Mouse (Mus musculus) fat pad, adult 2 months (tissue): ENCODE measurements at regions not wholly inside any gene's neighbourhood (a gene's known extent, or its start where the extent isn't known, plus 50 kb on each side); places are given as distances from the start of the nearest gene placed in this dataset.

ENCODE experiments used
- DNase-seq: peaks from one replicate; pipeline ENCODE4 v3.0.0-alpha.2; 2011; ENCODE audit warnings: low read depth, low spot score; ENCODE audit errors: extremely low read depth

GRCm38 (mm10) chr15:38351701-38352100, 926.3 kb downstream of the 4930447A16Rik start:
- no peak for DNase-seq

DNA sequence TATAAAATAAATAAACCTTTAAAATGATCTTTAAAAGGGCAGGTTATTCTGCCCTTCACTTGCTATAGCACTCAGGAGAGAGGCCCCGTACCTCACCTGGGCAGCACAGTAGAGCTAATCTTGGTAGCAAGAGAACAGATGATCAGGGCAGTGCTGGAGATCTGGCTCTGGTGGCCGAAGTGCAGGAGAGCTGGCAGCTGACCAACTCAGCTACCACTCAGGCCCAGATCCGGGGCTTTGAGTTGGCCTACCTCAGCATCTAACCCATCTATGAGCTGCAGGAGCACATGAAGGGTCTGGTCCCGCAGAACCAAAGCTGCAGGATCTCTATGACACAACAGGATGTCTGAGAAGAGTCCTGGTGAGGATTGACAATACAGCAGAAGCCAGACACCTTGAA, 928.0 kb downstream of the 4930447A16Rik start:
- no peak for DNase-seq

- DNase-seq, result no peak
These were observed 933.7 kb downstream of the 4930447A16Rik start for GRCm38 (mm10) chr15:38359053-38359452.

DNA sequence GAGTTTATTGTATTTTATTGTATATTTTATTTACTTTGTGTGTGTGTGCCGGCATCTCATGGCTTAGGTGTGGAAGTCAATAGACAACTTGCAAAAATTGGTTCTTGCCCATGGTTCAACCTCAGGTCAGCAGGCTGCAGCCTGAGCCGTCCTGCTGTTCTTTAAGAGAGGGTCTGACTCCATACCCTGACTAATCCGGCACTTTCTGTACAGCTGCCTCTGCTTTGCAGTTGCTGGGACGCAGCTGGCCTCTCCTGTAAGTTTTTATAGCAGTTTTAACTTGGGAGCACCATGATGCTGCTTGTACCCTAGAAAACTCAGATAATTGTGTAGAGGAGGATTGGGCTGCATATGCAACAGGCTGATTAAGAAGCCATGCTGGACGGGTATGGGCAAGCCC, 938.2 kb downstream of the 4930447A16Rik start:
- no peak for DNase-seq

DNA sequence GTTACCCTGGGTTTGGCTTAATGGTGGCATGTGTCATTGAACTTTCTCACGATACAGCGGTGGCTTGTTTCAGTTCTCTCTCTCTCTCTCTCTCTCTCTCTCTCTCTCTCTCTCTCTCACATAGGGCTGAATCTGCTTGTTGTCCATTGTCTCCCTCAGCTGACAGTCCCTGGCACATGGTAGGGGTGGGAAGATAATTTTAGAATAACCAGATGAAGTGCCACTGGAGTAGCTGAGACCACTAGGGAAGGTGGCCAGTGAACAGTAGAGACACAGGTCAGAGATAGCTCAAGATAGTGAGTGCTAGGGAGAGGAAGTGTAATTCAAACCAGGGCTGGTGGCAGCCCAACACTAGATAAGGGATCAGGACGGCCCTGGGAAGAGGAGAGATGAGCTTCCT, 938.7 kb downstream of the 4930447A16Rik start:
- no peak for DNase-seq

GRCm38 (mm10) chr15:38367643-38368042, 942.3 kb downstream of the 4930447A16Rik start:
- DNase-seq, result peak; percentile 93

DNA sequence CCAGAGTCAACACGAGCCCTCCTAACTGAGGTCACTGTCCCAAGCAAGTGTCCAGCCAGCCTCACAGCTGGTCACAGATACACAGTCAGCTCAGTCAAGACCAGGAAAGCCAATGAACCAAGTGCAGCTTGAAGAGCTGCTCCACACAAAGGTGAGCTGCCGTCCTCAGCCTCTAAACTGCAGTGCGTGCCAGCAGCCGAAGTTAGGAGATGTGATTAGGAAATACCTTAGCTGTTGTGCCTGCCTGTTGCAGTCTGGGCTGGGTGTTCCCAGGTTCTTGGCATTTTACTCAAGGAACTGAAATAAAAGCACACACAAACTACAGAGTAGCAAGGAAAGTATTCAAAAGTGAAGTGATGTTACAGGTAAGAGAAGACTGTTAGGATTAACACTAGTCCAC, 942.9 kb downstream of the 4930447A16Rik start:
- DNase-seq, result no peak

DNA sequence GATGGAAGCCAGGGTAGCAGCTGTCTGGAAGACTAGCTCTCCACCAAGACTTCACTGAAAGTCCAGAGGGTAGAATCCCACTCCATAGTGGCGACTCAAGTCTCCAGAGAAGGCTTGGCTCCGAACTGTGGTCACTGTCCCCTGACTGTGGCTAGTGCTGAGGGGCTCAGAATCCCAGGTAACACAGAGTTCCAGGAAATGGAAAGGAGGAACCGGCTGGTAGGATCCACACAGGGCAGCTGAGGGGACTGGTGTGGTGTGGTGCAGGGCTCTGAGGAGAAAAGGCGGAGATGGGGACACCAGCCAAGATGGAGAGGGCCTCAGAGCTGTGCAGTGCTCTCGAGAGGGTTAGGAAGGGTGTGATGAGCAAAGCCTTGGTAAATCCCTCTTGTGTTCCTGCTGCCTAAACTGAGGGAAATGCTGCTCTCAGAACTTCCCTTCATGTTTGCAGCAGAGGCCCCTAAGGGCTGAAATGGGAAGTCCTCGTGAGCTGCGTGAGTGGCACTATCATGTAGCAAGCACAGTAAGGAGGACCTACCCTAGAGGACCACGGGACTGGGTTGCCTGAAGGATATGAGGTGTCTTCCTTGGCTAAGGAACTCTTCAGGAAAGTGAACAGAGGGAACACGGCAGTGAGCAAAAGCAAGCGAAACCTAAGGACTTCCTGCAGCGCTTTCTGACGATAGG, 946.2 kb downstream of the 4930447A16Rik start:
- DNase-seq, result no peak

DNA sequence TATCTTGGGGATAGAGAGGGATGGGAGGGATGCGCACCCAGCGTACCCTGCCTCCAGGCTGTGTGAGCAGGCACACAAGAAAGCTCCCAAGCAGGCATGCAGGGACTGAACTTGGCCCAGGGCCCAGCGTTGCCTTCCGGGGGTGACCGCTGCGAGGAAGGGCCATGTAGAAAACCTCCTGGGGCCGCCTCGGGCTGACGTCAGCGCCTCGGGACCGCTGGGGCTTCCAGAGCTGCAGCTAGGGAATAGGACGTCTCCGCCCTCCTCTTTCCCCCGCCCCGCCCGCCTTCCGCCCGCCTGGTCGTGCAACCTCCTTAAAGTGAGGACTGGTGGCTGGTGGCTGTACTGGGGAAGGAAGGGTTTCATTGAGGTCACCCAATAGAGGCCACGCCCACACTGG, 948.4 kb downstream of the 4930447A16Rik start:
- DNase-seq, result no peak

GRCm38 (mm10) chr15:38374786-38375185, 949.4 kb downstream of the 4930447A16Rik start:
- DNase-seq, result no peak

DNA sequence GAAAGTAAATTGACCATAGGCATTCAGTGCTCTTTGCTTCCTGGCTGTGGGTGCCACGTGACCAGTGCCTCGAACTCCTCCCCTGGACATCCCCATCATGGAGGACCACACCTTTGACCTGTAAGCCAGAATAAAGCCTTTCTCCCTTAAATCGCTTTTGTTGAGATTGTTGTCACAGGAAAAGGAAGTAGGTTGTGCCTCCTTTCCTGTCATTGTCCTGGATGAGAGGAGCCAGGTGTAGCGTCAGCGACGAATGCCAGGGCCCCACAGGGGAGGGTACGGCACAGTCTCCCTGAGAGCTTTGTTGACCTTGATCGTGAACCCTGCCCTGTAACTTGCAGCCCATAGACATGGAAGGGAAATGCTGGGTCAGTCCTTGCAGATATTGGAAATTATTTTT, 952.8 kb downstream of the 4930447A16Rik start:
- DNase-seq, result no peak

GRCm38 (mm10) chr15:38387617-38388016, 962.3 kb downstream of the 4930447A16Rik start:
- no peak for DNase-seq

- no peak for DNase-seq
These were observed 963.1 kb downstream of the 4930447A16Rik start for GRCm38 (mm10) chr15:38388436-38388835.

DNA sequence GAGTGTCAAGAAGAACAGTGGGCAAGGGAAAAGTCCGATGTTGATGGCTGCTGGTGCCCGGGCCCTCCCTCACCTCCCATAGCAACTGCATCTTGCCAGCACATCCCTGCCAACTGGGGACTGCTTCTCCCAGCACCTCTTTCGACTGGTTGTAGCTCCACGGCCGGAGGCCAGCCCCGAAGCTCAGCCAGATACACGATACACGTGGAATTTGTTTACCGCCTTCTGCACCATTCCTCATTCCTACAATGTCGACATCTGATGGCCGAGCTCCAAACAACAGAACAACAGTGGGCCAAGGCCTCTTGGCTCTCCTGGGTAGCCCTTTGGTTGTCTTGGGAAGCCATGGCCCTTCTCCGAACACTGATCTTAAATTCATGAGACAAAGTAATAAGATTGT, 965.1 kb downstream of the 4930447A16Rik start:
- no peak for DNase-seq

- DNase-seq, result no peak
These were observed 966.1 kb downstream of the 4930447A16Rik start for GRCm38 (mm10) chr15:38391420-38391819.

- DNase-seq, result no peak
These were observed 966.5 kb downstream of the 4930447A16Rik start for GRCm38 (mm10) chr15:38391860-38392259.

GRCm38 (mm10) chr15:38392441-38393149, 967.2 kb downstream of the 4930447A16Rik start:
- DNase-seq, result no peak

- DNase-seq, result no peak
These were observed 973.5 kb downstream of the 4930447A16Rik start for GRCm38 (mm10) chr15:38398852-38399251.

- DNase-seq, result no peak
These were observed 977.4 kb downstream of the 4930447A16Rik start for GRCm38 (mm10) chr15:38402762-38403161.

- DNase-seq, result no peak
These were observed 978.5 kb downstream of the 4930447A16Rik start for GRCm38 (mm10) chr15:38403760-38404375.

GRCm38 (mm10) chr15:38406114-38406960, 981.0 kb downstream of the 4930447A16Rik start:
- peak; percentile 95 for DNase-seq
